Mouse (Mus musculus) adrenal gland, postnatal 36 days (tissue): ENCODE measurements at regions not wholly inside any gene's neighbourhood (a gene's known extent, or its start where the extent isn't known, plus 50 kb on each side); places are given as distances from the start of the nearest gene placed in this dataset.
A peak's percentile ranks its signal among the peaks of the same experiment; 100 is the strongest.

Source experiments
- DNase-seq, 2 experiments: peaks; one replicate each; pipeline ENCODE4 v3.0.0; 2021; ENCODE audit warnings: mixed read lengths in 1 of 2

- no peak for DNase-seq
Observed at GRCm38 (mm10) chr6:135525841-135526327, 163.5 kb downstream of the Emp1 start.

- no peak for DNase-seq
Observed at GRCm38 (mm10) chr6:135526460-135527160, 164.3 kb downstream of the Emp1 start.

- no peak for DNase-seq
Observed at GRCm38 (mm10) chr6:135527879-135528278, 165.5 kb downstream of the Emp1 start.

- DNase-seq, result no peak
Observed at GRCm38 (mm10) chr6:135539791-135540646, 177.7 kb downstream of the Emp1 start.

- DNase-seq, result no peak
Observed at GRCm38 (mm10) chr6:135541566-135541965, 179.2 kb downstream of the Emp1 start.

- no peak for DNase-seq
Observed at GRCm38 (mm10) chr6:135542356-135542755, 180.0 kb downstream of the Emp1 start.

GRCm38 (mm10) chr6:135543390-135543789, 181.0 kb downstream of the Emp1 start:
- DNase-seq, result no peak

- DNase-seq, result no peak
Observed at GRCm38 (mm10) chr6:135543863-135544262, 181.5 kb downstream of the Emp1 start.

GRCm38 (mm10) chr6:135550368-135550950, 188.1 kb downstream of the Emp1 start:
- DNase-seq, result no peak

- no peak for DNase-seq
Observed at GRCm38 (mm10) chr6:135552396-135552795, 190.1 kb downstream of the Emp1 start.

GRCm38 (mm10) chr6:135559501-135559907, 197.2 kb downstream of the Emp1 start:
- DNase-seq, result peak; percentile 82 to 87

GRCm38 (mm10) chr6:135562267-135562666, 199.9 kb downstream of the Emp1 start:
- DNase-seq, result no peak

- DNase-seq, result no peak
Observed at GRCm38 (mm10) chr6:135563766-135564165, 201.4 kb downstream of the Emp1 start.

- DNase-seq, result no peak
Observed at GRCm38 (mm10) chr6:135569086-135569485, 206.7 kb downstream of the Emp1 start.

GRCm38 (mm10) chr6:135575294-135575693, 212.9 kb downstream of the Emp1 start:
- DNase-seq, result no peak

- no peak for DNase-seq
Observed at GRCm38 (mm10) chr6:135578728-135579127, 216.4 kb downstream of the Emp1 start.

GRCm38 (mm10) chr6:135582567-135582966, 220.2 kb downstream of the Emp1 start:
- no peak for DNase-seq

- DNase-seq, result no peak
Observed at GRCm38 (mm10) chr6:135584782-135585181, 222.4 kb downstream of the Emp1 start.

GRCm38 (mm10) chr6:135590084-135590483, 227.7 kb downstream of the Emp1 start:
- no peak for DNase-seq

- no peak for DNase-seq
Observed at GRCm38 (mm10) chr6:135591085-135591484, 228.7 kb downstream of the Emp1 start.

- DNase-seq, result no peak
Observed at GRCm38 (mm10) chr6:135596358-135596757, 234.0 kb downstream of the Emp1 start.

GRCm38 (mm10) chr6:135610504-135611096, 248.3 kb downstream of the Emp1 start:
- DNase-seq, result no peak
